Mouse (Mus musculus) G1E (cell line): ENCODE data around the gene Urgcp. TPM values are rescaled to one million over a fixed set of nuclear protein-coding genes. Genes with fewer than 3 reads are reported as not detected.
A peak's percentile ranks its signal among the peaks of the same experiment; 100 is the strongest.

ENCODE experiments used
- ATAC-seq: 2 replicates; pipeline ENCODE4 v1.8.0; 2016; ENCODE audit warnings: mild to moderate bottlenecking; ENCODE audit not compliant: insufficient number of reproducible peaks, poor library complexity, low FRiP score, severe bottlenecking; ENCODE audit errors: extremely low read depth
- DNase-seq: peaks from one replicate; pipeline ENCODE4 v3.0.0; 2012; ENCODE audit warnings: low spot score
- H3K27me3 ChIP-seq: 2 replicates; pipeline ENCODE4 v1.6.1; 2012; ENCODE audit warnings: mild to moderate bottlenecking, low read length, inconsistent platforms; ENCODE audit not compliant: insufficient read depth
- H3K36me3 ChIP-seq: replicated peaks from 2 replicates; pipeline ENCODE3; 2012; ENCODE audit warnings: mild to moderate bottlenecking, inconsistent platforms
- H3K4me1 ChIP-seq: 2 replicates; pipeline ENCODE4 v1.6.1; 2012; ENCODE audit warnings: low read depth, low read length, inconsistent platforms, mixed read lengths; ENCODE audit not compliant: insufficient read depth
- H3K4me3 ChIP-seq: 2 replicates; pipeline ENCODE4 v1.5.1; 2012; ENCODE audit warnings: low read depth, mild to moderate bottlenecking, inconsistent platforms, low read length, moderate library complexity, mixed read lengths
- H3K9me3 ChIP-seq: replicated peaks from 2 replicates; pipeline ENCODE4 v1.6.1; 2012; ENCODE audit warnings: inconsistent platforms
- CTCF ChIP-seq: IDR thresholded peaks from 2 replicates; pipeline ENCODE4 v1.5.1; 2012; ENCODE audit warnings: low read depth, low read length, inconsistent platforms, mixed read lengths
- GATA1 ChIP-seq: IDR thresholded peaks from 2 replicates; pipeline ENCODE4 v1.6.1; 2012; ENCODE audit warnings: borderline replicate concordance, low read length, inconsistent platforms, mixed read lengths
- GATA2 ChIP-seq: IDR thresholded peaks from 2 replicates; pipeline ENCODE4 v1.6.1; 2012; ENCODE audit warnings: low read depth, low read length, inconsistent platforms, borderline replicate concordance
- POLR2AphosphoS5 ChIP-seq: IDR thresholded peaks from 2 replicates; pipeline ENCODE4 v1.6.1; 2012; ENCODE audit warnings: low read depth, low read length, inconsistent platforms; ENCODE audit not compliant: insufficient replicate concordance
- TAL1 ChIP-seq: conservative IDR thresholded peaks from 2 replicates; pipeline ENCODE4 v1.6.1; 2012; ENCODE audit warnings: low read depth, low read length, inconsistent platforms, mixed read lengths
- polyA plus RNA-seq: library from polyadenylated mRNA; stranded (reverse); fragments of >175 nt; gene quantifications from 2 replicates; pipeline ENCODE4 v1.2.3, GENCODE M21; 2012
- total RNA-seq, 2 experiments: library from RNA; stranded (forward) in 1 of 2; stranded (reverse) in 1 of 2; fragments of 200-1000 nt in 1 of 2; fragments of >200 nt in 1 of 2; fragmentation: Nextera tagmentation in 1 of 2; gene quantifications; 2 replicates each; pipeline ENCODE4 v1.2.3; 2014 to 2017

Urgcp gene
- total and polyA plus RNA-seq, 3 experiments: 6.8 to 8.9 (median 7.9) TPM

- no peaks in the 10 kb centered on the region; the same call in 1 of the 2 replicates for H3K27me3 ChIP-seq
- no peak for TF ChIP-seq POLR2AphosphoS5
- TF ChIP-seq GATA1: no peak
- no peak for TF ChIP-seq CTCF
- TF ChIP-seq GATA2: no peak
- TF ChIP-seq TAL1: no peak
- peaks cover 6% of the 10 kb centered on the region for H3K4me1 ChIP-seq
- ATAC-seq: no peak
- H3K9me3 ChIP-seq: no peaks in the 10 kb centered on the region
- DNase-seq: no peak
- H3K36me3 ChIP-seq: peaks cover 81% of the 10 kb centered on the region
- no peak overlapping the region for H3K4me3 ChIP-seq
Observed at GRCm38 (mm10) chr11:5718611-5719354, 43.4 kb downstream of the Urgcp start.

GRCm38 (mm10) chr11:5716938-5717705 lies 45.1 kb downstream of the Urgcp start:
- no peak for ATAC-seq
- DNase-seq: no peak
- Histone ChIP-seq H3K4me1 (peaks cover 6% of the 10 kb centered on the region), H3K27me3 (no peaks in the 10 kb centered on the region; the same call in 1 of the 2 replicates), H3K9me3 (no peaks in the 10 kb centered on the region), H3K4me3 (no peak overlapping the region), H3K36me3 (peaks cover 84% of the 10 kb centered on the region)
- TF ChIP-seq CTCF (no peak), GATA1 (no peak), TAL1 (no peak), POLR2AphosphoS5 (no peak), GATA2 (no peak)

GRCm38 (mm10) chr11:5716246-5716645 lies 45.9 kb downstream of the Urgcp start:
- Histone ChIP-seq H3K9me3 (no peaks in the 10 kb centered on the region), H3K4me3 (no peak overlapping the region), H3K27me3 (no peaks in the 10 kb centered on the region; the same call in 1 of the 2 replicates), H3K36me3 (peaks cover 84% of the 10 kb centered on the region), H3K4me1 (peaks cover 6% of the 10 kb centered on the region)
- DNase-seq (no peak), ATAC-seq (no peak)
- no peak for TF ChIP-seq POLR2AphosphoS5
- no peak for TF ChIP-seq CTCF
- no peak for TF ChIP-seq GATA2
- TF ChIP-seq TAL1: no peak
- no peak for TF ChIP-seq GATA1

DNA sequence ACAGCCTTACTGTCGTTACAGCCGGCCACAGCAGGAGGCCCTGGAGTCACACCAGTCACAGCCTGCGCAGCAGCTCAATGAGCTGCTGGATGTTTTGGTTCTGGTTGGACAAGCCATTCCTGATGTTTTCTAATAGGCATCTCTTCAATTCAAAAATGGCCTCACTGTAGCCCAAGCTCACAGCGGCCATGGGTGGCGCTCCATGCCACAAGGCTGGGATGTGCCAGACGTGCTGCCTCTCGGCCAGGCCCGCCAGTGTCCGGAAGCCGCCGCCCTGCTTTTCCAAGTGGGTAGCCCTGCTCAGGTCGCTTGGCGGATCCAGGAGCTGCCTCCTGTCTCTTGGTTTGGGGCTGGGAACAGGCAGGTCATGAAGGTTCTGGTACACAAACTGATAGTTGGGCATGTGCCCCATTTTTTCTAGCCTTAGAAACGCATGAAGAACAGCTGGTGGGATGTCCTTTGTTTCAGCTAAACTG lies 46.5 kb downstream of the Urgcp start, which contains the start of gene Mrps24:
TSS of gene Mrps24 (minus strand) at position 51 of the 476 bp plus-strand sequence.
- H3K9me3 ChIP-seq: no peaks in the 10 kb centered on the region
- peaks cover 78% of the 10 kb centered on the region for H3K36me3 ChIP-seq

DNA sequence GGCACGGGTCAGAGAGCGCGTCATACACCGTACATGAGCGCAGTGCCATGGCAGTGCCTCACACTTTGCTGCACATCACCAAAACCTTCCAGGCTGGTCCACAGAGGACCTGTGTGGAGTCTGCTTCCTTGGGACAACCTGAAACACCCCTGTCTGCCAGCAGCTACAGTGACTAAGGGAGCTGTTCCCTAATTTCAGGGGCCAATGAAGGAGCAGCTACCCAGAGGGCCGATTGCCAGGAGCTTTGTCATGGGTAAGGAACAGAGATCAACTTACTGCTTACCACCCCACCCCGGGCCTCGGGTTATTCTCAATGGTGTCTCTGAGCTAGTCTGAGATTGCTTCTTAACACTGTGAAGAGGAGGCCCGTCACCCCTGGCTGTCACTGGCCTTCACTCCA lies 47.0 kb downstream of the Urgcp start:
- no peaks in the 10 kb centered on the region for H3K9me3 ChIP-seq
- no peaks in the 10 kb centered on the region; the same call in 1 of the 2 replicates for H3K27me3 ChIP-seq
- ATAC-seq (no peak), DNase-seq (no peak)
- H3K36me3 ChIP-seq: peaks cover 75% of the 10 kb centered on the region
- TF ChIP-seq GATA1: no peak
- TF ChIP-seq CTCF: no peak
- TF ChIP-seq TAL1: no peak
- no peak for TF ChIP-seq GATA2
- TF ChIP-seq POLR2AphosphoS5: no peak
- H3K4me3 ChIP-seq: no peak overlapping the region
- H3K4me1 ChIP-seq: peaks cover 6% of the 10 kb centered on the region

More for the DNA sequence above, 46.5 kb downstream of the Urgcp start, which contains the start of gene Mrps24:
- DNase-seq (no peak), ATAC-seq (no peak)
- Histone ChIP-seq H3K4me3 (no peak within 1 kb of the TSS), H3K27me3 (no peaks in the 10 kb centered on the region; the same call in 1 of the 2 replicates), H3K4me1 (peaks cover 6% of the 10 kb centered on the region)
- TF ChIP-seq CTCF: no peak
- TF ChIP-seq POLR2AphosphoS5: no peak
- no peak for TF ChIP-seq GATA2
- no peak for TF ChIP-seq GATA1
- no peak for TF ChIP-seq TAL1

- peak; percentile 89 for DNase-seq
- ATAC-seq: peak; percentile 72
- peaks cover 47% of the 10 kb centered on the region for H3K36me3 ChIP-seq
- peak overlapping the region; percentile 92 for H3K4me3 ChIP-seq
- peaks cover 27% of the 10 kb centered on the region for H3K4me1 ChIP-seq
- H3K9me3 ChIP-seq: no peaks in the 10 kb centered on the region
- TF ChIP-seq POLR2AphosphoS5 (no peak), CTCF (no peak), TAL1 (no peak), GATA1 (no peak)
- H3K27me3 ChIP-seq: no peaks in the 10 kb centered on the region
Observed at GRCm38 (mm10) chr11:5707530-5708353, 54.4 kb downstream of the Urgcp start.
